Mouse (Mus musculus) left cerebral cortex, postnatal 14 days (tissue): Measurements from ENCODE around the gene Slc13a4. TPM values are rescaled to one million over a fixed set of nuclear protein-coding genes. Genes with fewer than 3 reads are reported as not detected.

Experiments used
- DNase-seq, 2 experiments: peaks; one replicate each; pipeline ENCODE4 v3.0.0; 2021 to 2022; ENCODE audit warnings: low spot score in 2 of 2, mixed read lengths in 1 of 2
- intact Hi-C: fragments of 180-260 bp; cut with DNase I; formaldehyde crosslinking; loops from one replicate; pipeline ENCODE4 v1.15.1; 2025
- total RNA-seq, 2 experiments: library from RNA; stranded (reverse); gene quantifications; 2 replicates each; pipeline ENCODE4 v1.2.3; 2021

Gene Slc13a4
- total RNA-seq, 2 experiments from 2014 or later = 11.1 to 13.9 TPM

- intact Hi-C loops = no loop called here
- DNase-seq = no peak
These were observed 1.5 kb upstream of the Slc13a4 start for GRCm38 (mm10) chr6:35309406-35309805.

GRCm38 (mm10) chr6:35307136-35307535 lies 795 bp downstream of the Slc13a4 start:
- intact Hi-C loops = no loop called here
- DNase-seq = no peak

GRCm38 (mm10) chr6:35303355-35303900 lies 4.5 kb downstream of the Slc13a4 start:
- intact Hi-C loops = no loop called here
- no peak for DNase-seq

GRCm38 (mm10) chr6:35302581-35302980 lies 5.3 kb downstream of the Slc13a4 start:
- DNase-seq = no peak
- intact Hi-C loops = no loop called here

- intact Hi-C loops = no loop called here
- DNase-seq = peak; percentile 9 to 25
These were observed 9.6 kb downstream of the Slc13a4 start for GRCm38 (mm10) chr6:35298323-35298722.

GRCm38 (mm10) chr6:35297516-35298227 lies 10.3 kb downstream of the Slc13a4 start:
- intact Hi-C loops = no loop called here
- DNase-seq = no peak

- intact Hi-C loops = no loop called here
- peak; percentile 20 to 30 for DNase-seq
These were observed 10.9 kb downstream of the Slc13a4 start for GRCm38 (mm10) chr6:35297001-35297400.

- intact Hi-C loops = no loop called here
- peak; percentile 17 to 64 for DNase-seq
These were observed 13.0 kb downstream of the Slc13a4 start for GRCm38 (mm10) chr6:35294964-35295363.

- DNase-seq = no peak
- intact Hi-C loops = no loop called here
These were observed 18.3 kb downstream of the Slc13a4 start for GRCm38 (mm10) chr6:35289676-35290075.

- intact Hi-C loops = no loop called here
- peak in 1 of 2 experiments; percentile 17 for DNase-seq
These were observed 19.0 kb downstream of the Slc13a4 start for GRCm38 (mm10) chr6:35288920-35289319.

GRCm38 (mm10) chr6:35288114-35288761 lies 19.7 kb downstream of the Slc13a4 start:
- intact Hi-C loops = no loop called here
- peak; percentile 57 to 85 for DNase-seq

- DNase-seq = no peak
- intact Hi-C loops = no loop called here
These were observed 28.6 kb downstream of the Slc13a4 start for GRCm38 (mm10) chr6:35279306-35279705.

- intact Hi-C loops = no loop called here
- DNase-seq = no peak
These were observed 29.9 kb downstream of the Slc13a4 start for GRCm38 (mm10) chr6:35277903-35278587.

- no peak for DNase-seq
- intact Hi-C loops = no loop called here
These were observed 34.4 kb downstream of the Slc13a4 start for GRCm38 (mm10) chr6:35273391-35274082.

GRCm38 (mm10) chr6:35271868-35272765 lies 35.8 kb downstream of the Slc13a4 start:
- intact Hi-C loops = no loop called here
- DNase-seq = no peak

- intact Hi-C loops = no loop called here
These were observed 36.7 kb downstream of the Slc13a4 start for GRCm38 (mm10) chr6:35271094-35271855.

GRCm38 (mm10) chr6:35269643-35270042 lies 38.3 kb downstream of the Slc13a4 start:
- DNase-seq = no peak
- intact Hi-C loops = no loop called here

More at GRCm38 (mm10) chr6:35271094-35271855, 36.7 kb downstream of the Slc13a4 start:
- no peak for DNase-seq

- no peak for DNase-seq
- intact Hi-C loops = no loop called here
These were observed 39.2 kb downstream of the Slc13a4 start for GRCm38 (mm10) chr6:35268711-35269110.
